Comparison of ENCODE assay signal across 9 mouse cellular contexts in the genomic region with DNA sequence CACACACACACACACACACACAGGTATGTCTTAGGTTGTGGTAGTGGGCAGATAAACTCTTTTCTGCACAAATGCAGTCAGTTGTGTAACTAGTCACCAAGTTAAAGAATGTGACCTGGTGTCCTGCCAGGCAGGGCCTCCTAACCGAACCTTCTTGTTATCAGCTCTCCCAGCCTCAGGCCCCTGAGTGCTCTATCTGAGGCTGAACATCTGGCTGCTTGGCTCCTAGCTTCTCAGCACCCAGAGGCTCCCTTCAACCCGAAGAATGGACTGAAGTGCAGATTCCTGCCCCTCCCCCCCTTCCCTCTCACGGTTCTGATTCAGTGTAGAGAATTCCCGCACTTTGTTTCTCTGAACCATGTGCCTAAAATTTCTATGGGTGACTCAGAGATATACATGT. TPM values are rescaled to one million over a fixed set of nuclear protein-coding genes. Genes with fewer than 3 reads are reported as not detected.
DNase-seq lines count a peak whose midpoint lies in the region; ATAC-seq lines count a peak whose summit lies in the region.
"Had no signal": no experiment of that assay in that cellular context is flagged by ENCODE, and none has a peak within 500 bp of the region (broad histone marks: within the 10 kb centered on the region; RNA-seq: fewer than 3 reads in every experiment).

No protein-coding gene starts in this region.

- H3K27me3 ChIP-seq in liver, embryonic 15.5 days: no peaks in the 10 kb centered on the region
- no peaks in the 10 kb centered on the region for H3K27me3 ChIP-seq in midbrain, embryonic 13.5 days

- ATAC-seq in liver, embryonic 15.5 days (ENCODE audit: insufficient read depth): peak; percentile 70
- ATAC-seq in midbrain, embryonic 13.5 days: no peak

- peaks cover 14% of the 10 kb centered on the region for H3K36me3 ChIP-seq in liver, embryonic 15.5 days (replicated peaks)
- no peaks in the 10 kb centered on the region for H3K36me3 ChIP-seq in midbrain, embryonic 13.5 days

- peak; percentile 45 for DNase-seq in embryo, embryonic 10 days (ENCODE audit: low spot score)
- no peak for DNase-seq in embryo, embryonic 11 days
- DNase-seq in ZHBTc4 (ENCODE audit: low read depth, low spot score): peak; percentile 46
- peak; percentile 29 to 52 for DNase-seq in heart, postnatal 14 days
- no peak for DNase-seq in layer of hippocampus, postnatal 25 days (ENCODE audit: extremely low spot score in 1 of 2, low spot score in 1 of 2)
- no peak for DNase-seq in right cerebral cortex, postnatal 4 days

- H3K9ac ChIP-seq in liver, embryonic 15.5 days: peak overlapping the region; percentile 57
- no peak overlapping the region for H3K9ac ChIP-seq in midbrain, embryonic 13.5 days (replicated peaks)

- H3K27ac ChIP-seq in liver, embryonic 15.5 days (replicated peaks): peak overlapping the region; percentile 97
- H3K27ac ChIP-seq in midbrain, embryonic 13.5 days: no peak overlapping the region
- H3K27ac ChIP-seq: macrophage had no signal

- WGBS in liver, embryonic 15.5 days (ENCODE audit: insufficient replicate concordance): 5% methylated on average over 4 of the region's 4 CpGs
- WGBS in midbrain, embryonic 13.5 days: 20% methylated on average over 4 of the region's 4 CpGs

- no peaks in the 10 kb centered on the region for H3K9me3 ChIP-seq in liver, embryonic 15.5 days (replicated peaks)
- H3K9me3 ChIP-seq in midbrain, embryonic 13.5 days: no peaks in the 10 kb centered on the region

- H3K4me3 ChIP-seq in liver, embryonic 15.5 days (replicated peaks): peak overlapping the region; percentile 95
- no peak overlapping the region for H3K4me3 ChIP-seq in midbrain, embryonic 13.5 days (replicated peaks)

- intact Hi-C loops in heart, postnatal 14 days (cut with DNase I): no loop called here

- H3K4me2 ChIP-seq in liver, embryonic 15.5 days: peak overlapping the region; percentile 83
- no peak overlapping the region for H3K4me2 ChIP-seq in midbrain, embryonic 13.5 days (replicated peaks)

- peaks cover 57% of the 10 kb centered on the region for H3K4me1 ChIP-seq in liver, embryonic 15.5 days (replicated peaks)
- H3K4me1 ChIP-seq in midbrain, embryonic 13.5 days (replicated peaks): peaks cover 53% of the 10 kb centered on the region

RNA-seq across cellular contexts. Expression of a gene that starts 3.6 kb away (rescaled TPM):
- total RNA-seq in heart, postnatal 14 days (2021): 10 to 100 TPM; 43.1 to 44.1 TPM
- 97.8 and 101 TPM in 2 replicates for polyA plus RNA-seq in liver, embryonic 15.5 days (2015; fragmentation: Nextera tagmentation; extraction: Ambion mirVana)
- 27.2 and 27.4 TPM in 2 replicates for polyA plus RNA-seq in midbrain, embryonic 13.5 days (2015; fragmentation: Nextera tagmentation; extraction: Ambion mirVana)
- 10 to 100 TPM; 61.0 to 64.9 TPM for total RNA-seq in layer of hippocampus, postnatal 25 days (2021)

Comparison
In these comparisons a context has a peak if more than half of its experiments do, and no peak if none do; other contexts are left out.
1. DNase-seq: peak in embryo, embryonic 10 days (single experiment), ZHBTc4 (single experiment) and heart, postnatal 14 days (2 of 2); none in embryo, embryonic 11 days (single experiment), layer of hippocampus, postnatal 25 days (0 of 2) and right cerebral cortex, postnatal 4 days (single experiment).